Comparison of ENCODE assay signal across 17 mouse cellular contexts in the genomic region with DNA sequence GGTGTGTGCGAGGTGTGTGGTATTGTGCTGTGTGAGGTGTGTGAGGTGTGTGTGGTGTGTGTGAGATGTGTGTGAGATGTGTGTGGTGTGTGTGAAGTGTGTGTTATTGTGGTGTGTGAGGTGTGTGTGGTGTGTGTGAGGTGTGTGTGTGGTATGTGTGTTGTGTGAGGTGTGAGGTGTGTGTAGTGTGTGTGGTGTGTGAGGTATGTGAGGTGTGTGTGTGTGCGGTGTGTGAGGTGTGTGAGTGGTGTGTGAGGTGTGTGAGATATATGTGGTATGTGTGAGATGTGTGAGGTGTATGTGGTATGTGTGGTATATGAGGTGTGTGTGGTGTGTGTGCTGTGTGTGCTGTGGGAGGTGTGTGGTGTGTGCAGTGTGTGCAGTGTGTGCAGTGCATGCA. TPM values are rescaled to one million over a fixed set of nuclear protein-coding genes. Genes with fewer than 3 reads are reported as not detected.
A peak's percentile ranks its signal among the peaks of the same experiment; 100 is the strongest.
DNase-seq lines count a peak whose midpoint lies in the region; ATAC-seq and TF ChIP-seq lines count a peak whose summit lies in the region.
"Had no signal": no experiment of that assay in that cellular context is flagged by ENCODE, and none has a peak within 500 bp of the region (broad histone marks: within the 10 kb centered on the region; RNA-seq: fewer than 3 reads in every experiment).

No protein-coding gene starts in this region.

- H3K36me3 ChIP-seq in heart, embryonic 15.5 days, result no peaks in the 10 kb centered on the region
- H3K36me3 ChIP-seq in lung, embryonic 16.5 days (ENCODE audit: control insufficient read depth, insufficient read depth, low read length), result no peaks in the 10 kb centered on the region
- H3K36me3 ChIP-seq in embryonic facial prominence, embryonic 15.5 days, result no peaks in the 10 kb centered on the region
- no peaks in the 10 kb centered on the region for H3K36me3 ChIP-seq in stomach, postnatal 0 days (ENCODE audit: control insufficient read depth, insufficient read depth, low read length)
- H3K36me3 ChIP-seq: neural tube, embryonic 15.5 days had no signal

- no peak overlapping the region for H3K27ac ChIP-seq in heart, embryonic 15.5 days
- H3K27ac ChIP-seq in lung, embryonic 16.5 days (ENCODE audit: low read length), result no peak overlapping the region
- H3K27ac ChIP-seq in embryonic facial prominence, embryonic 15.5 days (replicated peaks), result no peak overlapping the region
- no peak overlapping the region for H3K27ac ChIP-seq in stomach, postnatal 0 days (replicated peaks)
- H3K27ac ChIP-seq: forebrain, embryonic 13.5 days; hindbrain, embryonic 14.5 days; neural tube, embryonic 15.5 days had no signal

- TF ChIP-seq CTCF in stomach, postnatal 0 days (IDR thresholded peaks at IDR 0.05; ENCODE audit: low read depth), result no peak

- 82% methylated on average over 2 of the region's 2 CpGs for WGBS in heart, embryonic 15.5 days
- WGBS in lung, embryonic 16.5 days, result 92% methylated on average over 2 of the region's 2 CpGs
- 92% methylated on average over 2 of the region's 2 CpGs for WGBS in embryonic facial prominence, embryonic 15.5 days
- WGBS in stomach, postnatal 0 days, result 91% methylated on average over 2 of the region's 2 CpGs

- no peaks in the 10 kb centered on the region for H3K27me3 ChIP-seq in heart, embryonic 15.5 days
- H3K27me3 ChIP-seq in lung, embryonic 16.5 days (ENCODE audit: control insufficient read depth, insufficient read depth, low read depth, low read length), result no peaks in the 10 kb centered on the region
- no peaks in the 10 kb centered on the region for H3K27me3 ChIP-seq in embryonic facial prominence, embryonic 15.5 days
- no peaks in the 10 kb centered on the region for H3K27me3 ChIP-seq in stomach, postnatal 0 days (ENCODE audit: control insufficient read depth, insufficient read depth, low read length)
- H3K27me3 ChIP-seq: forebrain, embryonic 13.5 days; neural tube, embryonic 15.5 days had no signal

- DNase-seq in heart, adult 8-10 months (ENCODE audit: low spot score), result no peak
- DNase-seq in lung, postnatal 10 days, result no peak
- no peak for DNase-seq in stomach, postnatal 0 days (ENCODE audit: low spot score)
- no peak for DNase-seq in right cerebral cortex, postnatal 36 days (ENCODE audit: low spot score in 2 of 2)
- DNase-seq: adrenal gland, postnatal 36 days; cerebellum, adult 9-10 months; kidney, adult 11 months; layer of hippocampus, adult 9-11 months; right cerebral cortex, postnatal 25 days; thymus, adult 18-20 months had no signal

- no peaks in the 10 kb centered on the region for H3K9me3 ChIP-seq in heart, embryonic 15.5 days (replicated peaks)
- H3K9me3 ChIP-seq in lung, embryonic 16.5 days (ENCODE audit: control insufficient read depth, low read length), result no peaks in the 10 kb centered on the region
- no peaks in the 10 kb centered on the region for H3K9me3 ChIP-seq in embryonic facial prominence, embryonic 15.5 days (replicated peaks)
- H3K9me3 ChIP-seq in stomach, postnatal 0 days (ENCODE audit: control insufficient read depth, low read length), result no peaks in the 10 kb centered on the region
- H3K9me3 ChIP-seq: forebrain, embryonic 13.5 days; neural tube, embryonic 15.5 days had no signal

- no peak overlapping the region for H3K4me2 ChIP-seq in heart, embryonic 15.5 days
- no peak overlapping the region for H3K4me2 ChIP-seq in lung, embryonic 16.5 days (ENCODE audit: low read depth, low read length)
- no peak overlapping the region for H3K4me2 ChIP-seq in embryonic facial prominence, embryonic 15.5 days (replicated peaks)
- no peak overlapping the region for H3K4me2 ChIP-seq in stomach, postnatal 0 days (replicated peaks; ENCODE audit: low read depth)
- H3K4me2 ChIP-seq: forebrain, embryonic 13.5 days; hindbrain, embryonic 14.5 days; neural tube, embryonic 15.5 days had no signal

- no peaks in the 10 kb centered on the region for H3K4me1 ChIP-seq in heart, embryonic 15.5 days (replicated peaks)
- H3K4me1 ChIP-seq in lung, embryonic 16.5 days (replicated peaks; ENCODE audit: control insufficient read depth, insufficient read depth, low read length), result 0 out of 2 replicates have a peak, but pooled peaks cover 3% of the 10 kb centered on the region
- no peaks in the 10 kb centered on the region for H3K4me1 ChIP-seq in embryonic facial prominence, embryonic 15.5 days
- no peaks in the 10 kb centered on the region for H3K4me1 ChIP-seq in stomach, postnatal 0 days (replicated peaks; ENCODE audit: control insufficient read depth, insufficient read depth)
- H3K4me1 ChIP-seq: forebrain, embryonic 13.5 days; neural tube, embryonic 15.5 days had no signal

- no peak overlapping the region for H3K9ac ChIP-seq in heart, embryonic 15.5 days
- no peak overlapping the region for H3K9ac ChIP-seq in lung, embryonic 16.5 days (ENCODE audit: low read length)
- no peak overlapping the region for H3K9ac ChIP-seq in embryonic facial prominence, embryonic 15.5 days
- no peak overlapping the region for H3K9ac ChIP-seq in stomach, postnatal 0 days (ENCODE audit: low read length)
- H3K9ac ChIP-seq: forebrain, embryonic 13.5 days; hindbrain, embryonic 14.5 days; neural tube, embryonic 15.5 days had no signal

- no peak overlapping the region for H3K4me3 ChIP-seq in heart, embryonic 15.5 days
- no peak overlapping the region for H3K4me3 ChIP-seq in lung, embryonic 16.5 days (ENCODE audit: low read length)
- H3K4me3 ChIP-seq in embryonic facial prominence, embryonic 15.5 days (replicated peaks), result no peak overlapping the region
- no peak overlapping the region for H3K4me3 ChIP-seq in stomach, postnatal 0 days (ENCODE audit: low read depth, low read length)
- H3K4me3 ChIP-seq: forebrain, embryonic 13.5 days; neural tube, embryonic 15.5 days had no signal

- TF ChIP-seq EP300 in stomach, postnatal 0 days (optimal IDR thresholded peaks at IDR 0.05), result no peak

- ATAC-seq in heart, embryonic 15.5 days (replicated peaks; ENCODE audit: insufficient number of reproducible peaks, insufficient read depth, low FRiP score, low read depth), result 0 out of 2 replicates have a peak, but pooled peaks have one; percentile 27
- peak; percentile 5; the same call in 1 of the 2 replicates for ATAC-seq in lung, embryonic 16.5 days (ENCODE audit: low read depth)
- ATAC-seq in embryonic facial prominence, embryonic 15.5 days (ENCODE audit: insufficient number of reproducible peaks, low FRiP score, low TSS enrichment, low read depth), result peak; percentile 47; the same call in 1 of the 2 replicates
- ATAC-seq in stomach, postnatal 0 days (ENCODE audit: low FRiP score, low TSS enrichment), result 0 out of 2 replicates have a peak, but pooled peaks have one; percentile 24
- ATAC-seq: forebrain, embryonic 13.5 days had no signal

RNA-seq across cellular contexts. Expression of gene Bean1, which starts 22.3 kb away (rescaled TPM):
- 0.84 and 1.2 TPM in 2 replicates for polyA plus RNA-seq in heart, embryonic 15.5 days (2015; fragmentation: Nextera tagmentation; extraction: Ambion mirVana)
- total RNA-seq in heart, adult 8-10 months (2022), result 1 to 10 TPM in 3 of 4 experiments, under 1 TPM in 1; 0.59 to 2.0 (median 1.3) TPM
- polyA plus RNA-seq in lung, embryonic 16.5 days (2015; fragmentation: Nextera tagmentation; extraction: Ambion mirVana), result 0.57 and 0.62 TPM in 2 replicates
- 2.4 and 2.6 TPM in 2 replicates for polyA plus RNA-seq in embryonic facial prominence, embryonic 15.5 days (2015; fragmentation: Nextera tagmentation; extraction: Ambion mirVana)
- polyA plus RNA-seq in stomach, postnatal 0 days (2015; fragmentation: Nextera tagmentation; extraction: Ambion mirVana), result 0.81 and 0.88 TPM in 2 replicates
- total RNA-seq: megakaryocyte-erythroid progenitor cell, adult 5-6 weeks had no signal

RNA-seq across cellular contexts. Expression of gene Cdh5, which starts 46.5 kb away (rescaled TPM):
- polyA plus RNA-seq in heart, embryonic 15.5 days (2015; fragmentation: Nextera tagmentation; extraction: Ambion mirVana), result 45.9 and 54.5 TPM in 2 replicates
- total RNA-seq in heart, adult 8-10 months (2022), result 100 to 1,000 TPM in 3 of 4 experiments, 10 to 100 TPM in 1; 92.8 to 120 (median 112) TPM
- 77.5 and 84.0 TPM in 2 replicates for polyA plus RNA-seq in lung, embryonic 16.5 days (2015; fragmentation: Nextera tagmentation; extraction: Ambion mirVana)
- 32.7 and 33.3 TPM in 2 replicates for polyA plus RNA-seq in embryonic facial prominence, embryonic 15.5 days (2015; fragmentation: Nextera tagmentation; extraction: Ambion mirVana)
- polyA plus RNA-seq in stomach, postnatal 0 days (2015; fragmentation: Nextera tagmentation; extraction: Ambion mirVana), result 8.2 and 8.7 TPM in 2 replicates
- total RNA-seq: megakaryocyte-erythroid progenitor cell, adult 5-6 weeks had no signal
